Mouse (Mus musculus): ENCODE measurements at regions not wholly inside any gene's neighbourhood (a gene's known extent, or its start where the extent isn't known, plus 50 kb on each side); places are given as distances from the start of the nearest gene placed in this dataset.
A peak's percentile ranks its signal among the peaks of the same experiment; 100 is the strongest.

- H3K9me3 ChIP-seq (ENCODE audit: low read length): peaks cover 7% of the 10 kb centered on the region
- H3K27me3 ChIP-seq (ENCODE audit: insufficient read depth, low read length): no peaks in the 10 kb centered on the region
- H3K4me3 ChIP-seq (replicated peaks; ENCODE audit: low read length): no peak overlapping the region
- TF ChIP-seq CTCF (conservative IDR thresholded peaks at IDR 0.05; ENCODE audit: low read length) (no peak), POU5F1 (IDR thresholded peaks at IDR 0.05; ENCODE audit: borderline replicate concordance, low read length) (no peak), NANOG (IDR thresholded peaks at IDR 0.05; ENCODE audit: borderline replicate concordance, low read length) (no peak)
- peaks cover 5% of the 10 kb centered on the region; the same call in 1 of the 2 replicates for H3K4me1 ChIP-seq (replicated peaks; ENCODE audit: low read depth, low read length)
- H3K36me3 ChIP-seq (ENCODE audit: insufficient read depth, low read length): no peaks in the 10 kb centered on the region
These were observed 395.5 kb upstream of the Gm6657 start for GRCm38 (mm10) chr12:77798516-77798915.

DNA sequence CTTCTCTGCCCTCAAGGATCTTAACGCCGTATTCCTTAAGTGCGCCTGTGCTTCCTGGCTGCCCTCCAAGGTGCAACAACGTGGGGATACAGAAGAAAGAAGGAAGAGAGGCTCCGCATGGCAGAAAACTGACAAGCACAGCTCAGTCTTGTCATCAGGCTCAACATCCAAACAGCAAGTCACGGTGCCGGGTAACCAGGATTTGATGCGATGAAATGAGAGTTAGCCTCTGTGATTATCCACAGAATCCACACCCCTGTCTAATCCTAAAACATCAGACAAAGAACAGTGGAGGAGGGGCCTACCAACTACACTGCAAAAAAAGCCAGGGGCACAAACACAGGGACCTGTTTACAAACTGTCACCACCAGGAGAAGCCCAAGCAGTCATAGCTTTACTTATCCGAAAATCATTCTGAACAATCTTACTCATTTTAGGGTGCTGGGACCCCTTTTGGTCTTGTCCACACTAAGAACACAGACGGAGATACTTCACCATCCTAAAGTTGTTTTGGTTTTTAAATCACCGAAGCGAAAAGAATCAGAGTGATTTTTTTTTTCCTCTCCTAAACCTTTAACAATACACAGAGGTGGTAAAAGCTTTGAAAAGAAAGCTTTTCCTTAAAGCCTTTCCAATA, 394.8 kb upstream of the Gm6657 start:
- no peak for TF ChIP-seq CTCF (conservative IDR thresholded peaks at IDR 0.05; ENCODE audit: low read length)
- TF ChIP-seq NANOG (IDR thresholded peaks at IDR 0.05; ENCODE audit: borderline replicate concordance, low read length): no peak
- no peak for TF ChIP-seq POU5F1 (IDR thresholded peaks at IDR 0.05; ENCODE audit: borderline replicate concordance, low read length)
- peaks cover 10% of the 10 kb centered on the region for H3K9me3 ChIP-seq (ENCODE audit: low read length)
- H3K36me3 ChIP-seq (ENCODE audit: insufficient read depth, low read length): no peaks in the 10 kb centered on the region

DNA sequence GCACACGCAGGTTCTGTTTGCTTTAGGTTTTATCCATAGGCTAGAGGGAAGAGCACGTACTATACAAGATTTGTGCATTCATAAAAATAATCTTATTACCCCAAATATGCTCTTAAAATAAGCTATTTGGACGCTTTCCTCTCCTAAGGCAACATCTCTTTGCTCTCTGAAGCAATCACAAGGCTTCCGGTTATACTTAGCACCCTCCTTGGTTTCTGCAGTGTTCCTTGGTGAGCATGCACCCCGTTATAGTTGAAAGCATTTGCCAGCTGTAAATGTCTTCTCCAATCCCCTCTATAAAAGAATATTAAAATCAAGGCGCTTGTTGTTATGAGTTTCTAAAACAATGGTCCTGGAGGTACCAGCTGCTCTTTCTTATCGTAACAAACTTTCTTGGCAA, 386.4 kb upstream of the Gm6657 start:
- no peaks in the 10 kb centered on the region; the same call in 1 of the 2 replicates for H3K27me3 ChIP-seq (ENCODE audit: insufficient read depth, low read length)
- H3K4me1 ChIP-seq (replicated peaks; ENCODE audit: low read depth, low read length): no peaks in the 10 kb centered on the region
- no peak for TF ChIP-seq NANOG (IDR thresholded peaks at IDR 0.05; ENCODE audit: borderline replicate concordance, low read length)
- no peak for TF ChIP-seq POU5F1 (IDR thresholded peaks at IDR 0.05; ENCODE audit: borderline replicate concordance, low read length)
- TF ChIP-seq CTCF (conservative IDR thresholded peaks at IDR 0.05; ENCODE audit: low read length): no peak
- H3K36me3 ChIP-seq (ENCODE audit: insufficient read depth, low read length): no peaks in the 10 kb centered on the region
- H3K4me3 ChIP-seq (replicated peaks; ENCODE audit: low read length): no peak overlapping the region
- peaks cover 10% of the 10 kb centered on the region for H3K9me3 ChIP-seq (ENCODE audit: low read length)

More for the DNA sequence above, 394.8 kb upstream of the Gm6657 start:
- Histone ChIP-seq H3K4me3 (replicated peaks; ENCODE audit: low read length) (no peak overlapping the region), H3K27me3 (ENCODE audit: insufficient read depth, low read length) (no peaks in the 10 kb centered on the region), H3K4me1 (replicated peaks; ENCODE audit: low read depth, low read length) (peaks cover 5% of the 10 kb centered on the region; the same call in 1 of the 2 replicates)

- Histone ChIP-seq H3K4me3 (replicated peaks; ENCODE audit: low read length) (no peak overlapping the region), H3K36me3 (ENCODE audit: insufficient read depth, low read length) (no peaks in the 10 kb centered on the region), H3K9me3 (ENCODE audit: low read length) (no peaks in the 10 kb centered on the region), H3K27me3 (ENCODE audit: insufficient read depth, low read length) (no peaks in the 10 kb centered on the region), H3K4me1 (replicated peaks; ENCODE audit: low read depth, low read length) (no peaks in the 10 kb centered on the region)
- TF ChIP-seq POU5F1 (IDR thresholded peaks at IDR 0.05; ENCODE audit: borderline replicate concordance, low read length): no peak
- TF ChIP-seq NANOG (IDR thresholded peaks at IDR 0.05; ENCODE audit: borderline replicate concordance, low read length): no peak
- TF ChIP-seq CTCF (conservative IDR thresholded peaks at IDR 0.05; ENCODE audit: low read length): peak; percentile 76
These were observed 382.8 kb upstream of the Gm6657 start for GRCm38 (mm10) chr12:77811276-77811675.

- H3K27me3 ChIP-seq (ENCODE audit: insufficient read depth, low read length): no peaks in the 10 kb centered on the region
- H3K9me3 ChIP-seq (ENCODE audit: low read length): no peaks in the 10 kb centered on the region
- no peak overlapping the region for H3K4me3 ChIP-seq (replicated peaks; ENCODE audit: low read length)
- TF ChIP-seq CTCF (conservative IDR thresholded peaks at IDR 0.05; ENCODE audit: low read length) (no peak), NANOG (IDR thresholded peaks at IDR 0.05; ENCODE audit: borderline replicate concordance, low read length) (no peak), POU5F1 (IDR thresholded peaks at IDR 0.05; ENCODE audit: borderline replicate concordance, low read length) (no peak)
- no peaks in the 10 kb centered on the region for H3K36me3 ChIP-seq (ENCODE audit: insufficient read depth, low read length)
- H3K4me1 ChIP-seq (replicated peaks; ENCODE audit: low read depth, low read length): no peaks in the 10 kb centered on the region
These were observed 374.6 kb upstream of the Gm6657 start for GRCm38 (mm10) chr12:77819456-77819855.

DNA sequence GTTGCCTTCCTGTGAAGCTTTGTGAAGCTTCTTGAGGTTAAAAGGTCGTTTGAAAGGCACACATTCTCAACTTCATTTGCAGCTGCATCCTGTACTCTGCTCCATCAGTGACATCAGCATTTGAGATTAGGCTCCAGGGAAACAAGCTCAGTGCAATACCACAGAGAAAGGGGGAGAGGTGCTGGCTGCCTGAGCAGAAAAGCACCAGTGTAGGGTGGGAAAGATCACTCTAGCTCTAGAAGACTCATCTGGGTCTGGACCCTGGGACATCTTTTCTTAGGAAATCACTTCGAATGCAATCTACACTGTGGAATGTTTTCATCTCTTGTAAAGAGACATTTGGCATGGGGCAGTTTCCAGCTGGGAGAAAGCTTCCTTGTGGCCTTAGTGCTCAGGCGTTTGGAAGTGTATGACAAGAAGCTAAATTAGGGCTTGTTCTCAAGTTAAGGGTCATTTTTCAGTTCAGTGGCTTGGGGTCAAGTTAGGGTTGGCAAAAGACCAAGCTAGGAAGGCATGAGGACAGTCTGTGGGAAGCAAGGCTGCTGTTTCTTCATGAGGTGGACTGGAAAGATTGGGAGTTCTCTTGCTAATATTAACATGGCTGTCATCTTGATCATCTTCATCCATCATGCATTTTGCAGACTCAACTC, 370.5 kb upstream of the Gm6657 start:
- TF ChIP-seq CTCF (conservative IDR thresholded peaks at IDR 0.05; ENCODE audit: low read length) (no peak), NANOG (IDR thresholded peaks at IDR 0.05; ENCODE audit: borderline replicate concordance, low read length) (no peak), POU5F1 (IDR thresholded peaks at IDR 0.05; ENCODE audit: borderline replicate concordance, low read length) (no peak)
- no peaks in the 10 kb centered on the region for H3K9me3 ChIP-seq (ENCODE audit: low read length)
- H3K27me3 ChIP-seq (ENCODE audit: insufficient read depth, low read length): no peaks in the 10 kb centered on the region
- H3K4me3 ChIP-seq (replicated peaks; ENCODE audit: low read length): no peak overlapping the region
- no peaks in the 10 kb centered on the region for H3K4me1 ChIP-seq (replicated peaks; ENCODE audit: low read depth, low read length)
- H3K36me3 ChIP-seq (ENCODE audit: insufficient read depth, low read length): no peaks in the 10 kb centered on the region

DNA sequence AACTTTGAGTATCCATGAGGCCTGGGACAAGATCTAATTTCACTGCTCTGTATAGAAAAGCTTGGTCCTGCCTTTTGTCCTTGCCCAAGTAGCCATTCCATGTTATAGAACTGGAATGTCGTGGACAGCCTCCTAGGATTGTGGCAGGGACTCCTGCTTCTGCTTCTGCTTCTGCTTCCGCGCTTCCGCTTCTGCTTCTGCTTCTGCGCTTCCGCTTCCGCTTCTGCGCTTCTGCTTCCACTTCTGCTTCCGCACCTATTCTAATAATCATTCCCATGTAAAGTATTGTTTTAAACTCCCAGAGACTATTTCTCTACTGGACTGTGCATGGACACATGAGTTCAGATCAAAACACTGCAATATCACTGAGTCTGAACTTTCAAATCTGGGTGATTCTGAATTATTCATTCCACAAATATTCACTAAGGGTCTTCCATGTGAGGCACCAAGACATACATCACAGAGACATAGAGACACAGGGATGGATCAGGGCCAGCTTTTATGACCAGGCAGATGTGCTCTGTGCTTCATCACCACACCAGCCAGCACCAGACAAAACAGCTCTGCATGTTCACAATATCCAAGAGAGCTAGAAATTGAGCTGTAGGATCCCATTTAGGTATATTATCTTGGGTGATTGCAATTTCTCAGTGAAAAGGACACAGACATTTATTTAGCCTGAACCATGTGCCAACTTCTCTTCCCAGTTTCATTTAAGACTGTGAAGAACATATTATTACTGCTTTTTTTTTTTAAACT, 360.5 kb upstream of the Gm6657 start:
- Histone ChIP-seq H3K9me3 (ENCODE audit: low read length) (peaks cover 6% of the 10 kb centered on the region; the same call in 1 of the 2 replicates), H3K4me1 (replicated peaks; ENCODE audit: low read depth, low read length) (no peaks in the 10 kb centered on the region), H3K4me3 (replicated peaks; ENCODE audit: low read length) (no peak overlapping the region), H3K36me3 (ENCODE audit: insufficient read depth, low read length) (no peaks in the 10 kb centered on the region), H3K27me3 (ENCODE audit: insufficient read depth, low read length) (no peaks in the 10 kb centered on the region)
- no peak for TF ChIP-seq NANOG (IDR thresholded peaks at IDR 0.05; ENCODE audit: borderline replicate concordance, low read length)
- no peak for TF ChIP-seq CTCF (conservative IDR thresholded peaks at IDR 0.05; ENCODE audit: low read length)
- TF ChIP-seq POU5F1 (IDR thresholded peaks at IDR 0.05; ENCODE audit: borderline replicate concordance, low read length): no peak

DNA sequence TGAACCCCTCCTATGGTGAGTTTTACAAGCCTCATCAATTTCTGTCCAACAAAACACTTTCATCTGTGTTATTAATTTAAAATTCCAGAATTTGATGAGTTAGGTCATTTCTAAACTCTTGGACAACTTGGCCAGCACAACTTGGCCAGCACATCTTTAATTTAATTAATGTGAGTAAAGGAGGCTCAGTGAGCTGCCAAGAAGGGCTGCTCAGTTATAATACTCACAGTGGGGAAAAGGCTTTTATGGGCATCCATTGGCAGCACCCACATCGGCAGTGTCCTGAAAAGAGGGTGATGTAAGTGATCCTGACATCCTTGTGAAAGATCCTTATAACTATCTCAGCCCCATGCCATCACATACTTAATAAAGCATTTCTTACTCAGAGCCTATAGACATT, 359.2 kb upstream of the Gm6657 start:
- H3K36me3 ChIP-seq (ENCODE audit: insufficient read depth, low read length): no peaks in the 10 kb centered on the region
- no peaks in the 10 kb centered on the region for H3K4me1 ChIP-seq (replicated peaks; ENCODE audit: low read depth, low read length)
- no peaks in the 10 kb centered on the region for H3K27me3 ChIP-seq (ENCODE audit: insufficient read depth, low read length)
- TF ChIP-seq POU5F1 (IDR thresholded peaks at IDR 0.05; ENCODE audit: borderline replicate concordance, low read length) (no peak), CTCF (conservative IDR thresholded peaks at IDR 0.05; ENCODE audit: low read length) (no peak), NANOG (IDR thresholded peaks at IDR 0.05; ENCODE audit: borderline replicate concordance, low read length) (no peak)
- H3K9me3 ChIP-seq (ENCODE audit: low read length): peaks cover 6% of the 10 kb centered on the region; the same call in 1 of the 2 replicates
- no peak overlapping the region for H3K4me3 ChIP-seq (replicated peaks; ENCODE audit: low read length)

All from E14TG2a.4 (cell line).